Mouse (Mus musculus) midbrain, embryonic 15.5 days (tissue): ENCODE results near the gene Kitl. TPM values are rescaled to one million over a fixed set of nuclear protein-coding genes. Genes with fewer than 3 reads are reported as not detected.

Experiments used
- ATAC-seq: fragments of 200-750 bp; cut with Nextera tagmentation; replicated peaks from 2 replicates; pipeline ENCODE4 v1.8.0; 2017; ENCODE audit warnings: moderate TSS enrichment
- H3K27ac ChIP-seq: fragments of 300-500 bp; sonication (generic); 2 replicates; pipeline ENCODE4 v1.5.1; 2015; ENCODE audit warnings: mild to moderate bottlenecking, inconsistent platforms
- H3K27me3 ChIP-seq: fragments of 300-500 bp; sonication (generic); replicated peaks from 2 replicates; pipeline ENCODE4 v1.6.1; 2015; ENCODE audit warnings: inconsistent platforms
- H3K36me3 ChIP-seq: fragments of 300-500 bp; sonication (generic); replicated peaks from 2 replicates; pipeline ENCODE4 v1.6.1; 2015; ENCODE audit warnings: inconsistent platforms
- H3K4me1 ChIP-seq: fragments of 300-500 bp; sonication (generic); 2 replicates; pipeline ENCODE4 v1.6.1; 2015; ENCODE audit warnings: inconsistent platforms
- H3K4me2 ChIP-seq: fragments of 300-500 bp; sonication (generic); 2 replicates; pipeline ENCODE4 v1.6.1; 2015; ENCODE audit warnings: inconsistent platforms, mild to moderate bottlenecking, moderate library complexity
- H3K4me3 ChIP-seq: fragments of 300-500 bp; sonication (generic); 2 replicates; pipeline ENCODE4 v1.5.1; 2015; ENCODE audit warnings: mild to moderate bottlenecking, inconsistent platforms
- H3K9ac ChIP-seq: fragments of 300-500 bp; sonication (generic); 2 replicates; pipeline ENCODE4 v1.6.1; 2015; ENCODE audit warnings: mild to moderate bottlenecking, inconsistent platforms
- H3K9me3 ChIP-seq: fragments of 300-500 bp; sonication (generic); 2 replicates; pipeline ENCODE4 v1.6.1; 2016; ENCODE audit warnings: inconsistent platforms
- WGBS: fragments of 180-500 bp; shearing (Covaris S2); methylation state at CpG from one replicate; pipeline ENCODE4 v1.1.7; 2015; ENCODE audit warnings: mixed read lengths; 5-methylcytosine and 5-hydroxymethylcytosine counted together
- microRNA-seq: library from miRNA; unstranded; fragments of <30 nt; microRNA quantifications from one replicate; pipeline ENCODE4, GENCODE M21; 2016
- polyA plus RNA-seq: library from polyadenylated mRNA; unstranded; fragments of >200 nt; fragmentation: Nextera tagmentation; extraction: Ambion mirVana; gene quantifications from 2 replicates; pipeline ENCODE4 v1.2.1, GENCODE M21; 2015

Gene Kitl
- polyA plus RNA-seq, 1 experiment from 2014 or later = 44.8 TPM

DNA sequence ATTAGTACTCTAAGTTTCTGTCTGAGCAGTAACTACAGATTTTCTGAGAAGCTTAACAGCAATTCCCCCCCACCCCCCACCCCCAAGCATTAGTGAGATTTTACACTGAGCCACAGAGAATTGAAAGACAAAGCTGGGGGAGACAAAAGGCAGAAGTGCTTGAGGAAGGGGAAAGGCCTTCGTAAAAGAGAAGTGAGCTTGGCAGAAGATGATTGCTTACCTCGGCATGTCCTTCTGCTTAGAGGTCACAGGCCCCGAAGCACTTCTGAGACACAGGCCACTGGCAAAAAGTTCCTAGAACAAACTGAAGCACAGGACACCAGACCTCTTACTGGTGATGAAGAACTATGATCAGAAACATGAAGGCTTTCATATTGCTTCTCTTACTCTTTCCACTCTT, 123.1 kb downstream of the Kitl start:
- no peaks in the 10 kb centered on the region for H3K36me3 ChIP-seq
- H3K9ac ChIP-seq = no peak overlapping the region
- no peaks in the 10 kb centered on the region for H3K4me1 ChIP-seq
- no peak overlapping the region for H3K4me3 ChIP-seq
- no peak for ATAC-seq
- H3K27ac ChIP-seq = no peak overlapping the region
- H3K9me3 ChIP-seq = no peaks in the 10 kb centered on the region
- WGBS = 67% methylated on average over 3 of the region's 3 CpGs
- no peak overlapping the region for H3K4me2 ChIP-seq
- H3K27me3 ChIP-seq = no peaks in the 10 kb centered on the region

DNA sequence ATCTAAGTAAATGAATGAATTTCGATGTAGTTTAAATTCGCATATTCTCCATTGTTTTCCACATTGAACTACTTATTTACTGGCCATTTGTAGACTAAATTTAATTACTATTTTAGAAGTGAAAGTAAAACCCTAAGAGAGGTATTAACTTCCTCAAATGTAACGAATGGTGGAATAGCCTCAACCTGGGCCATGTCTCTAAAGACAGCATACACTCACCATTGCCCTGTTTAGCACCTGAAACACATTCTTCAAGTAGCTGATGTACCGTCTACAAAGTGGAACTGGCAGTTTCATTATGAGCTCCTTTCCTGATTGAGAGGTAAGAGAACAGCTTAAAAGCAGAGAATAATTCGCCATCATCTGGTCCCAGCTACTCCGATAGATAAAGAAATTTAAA, 132.7 kb downstream of the Kitl start:
- 84% methylated on average over 6 of the region's 6 CpGs for WGBS
- Histone ChIP-seq H3K27me3 (no peaks in the 10 kb centered on the region), H3K4me3 (no peak overlapping the region), H3K36me3 (no peaks in the 10 kb centered on the region), H3K27ac (no peak overlapping the region), H3K9ac (no peak overlapping the region), H3K4me2 (no peak overlapping the region), H3K4me1 (no peaks in the 10 kb centered on the region), H3K9me3 (no peaks in the 10 kb centered on the region)
- no peak for ATAC-seq

Small RNA genes lying within 50 kb of the gene (microRNA-seq; reads per million reads assigned to microRNA genes)
- not detected for gene Gm22918
- not detected for gene Gm25287
